Mouse (Mus musculus) MEL (cell line): Measurements from ENCODE around the gene Atp5d. TPM values are rescaled to one million over a fixed set of nuclear protein-coding genes. Genes with fewer than 3 reads are reported as not detected.
A peak's percentile ranks its signal among the peaks of the same experiment; 100 is the strongest.

ENCODE experiments used
- DNase-seq: peaks from one replicate; pipeline ENCODE4 v3.0.0; 2011; ENCODE audit warnings: low read depth, low spot score
- H3K27ac ChIP-seq: 2 replicates; pipeline ENCODE4 v1.5.1; 2012; ENCODE audit warnings: low read depth, mild to moderate bottlenecking, control low read depth, low read length, moderate library complexity; ENCODE audit not compliant: control insufficient read depth
- H3K27me3 ChIP-seq, 2 experiments: fragments of 150-350 bp in 1 of 2; sonication (generic) in 1 of 2; 2 replicates each; pipeline ENCODE4 v1.6.1; 2012; ENCODE audit warnings: low read length in 2 of 2, mild to moderate bottlenecking in 2 of 2, improper control_type of control experiment in 1 of 2, moderate library complexity in 1 of 2; ENCODE audit not compliant: insufficient read depth in 2 of 2, control insufficient read depth in 1 of 2
- H3K36me3 ChIP-seq, 2 experiments: 2 replicates each; pipeline ENCODE4 v1.6.1; 2012 to 2014; ENCODE audit warnings: low read length in 2 of 2, improper control_type of control experiment in 1 of 2, inconsistent platforms in 1 of 2, mild to moderate bottlenecking in 1 of 2; ENCODE audit not compliant: insufficient read depth in 2 of 2, control insufficient read depth in 1 of 2
- H3K4me1 ChIP-seq, 2 experiments: fragments of 150-350 bp in 1 of 2; sonication (generic) in 1 of 2; 2 replicates each; pipeline ENCODE4 v1.6.1; 2012; ENCODE audit warnings: low read length in 2 of 2, improper control_type of control experiment in 1 of 2, mild to moderate bottlenecking in 1 of 2; ENCODE audit not compliant: insufficient read depth in 2 of 2, control insufficient read depth in 1 of 2
- H3K4me3 ChIP-seq, 2 experiments: fragments of 150-350 bp in 1 of 2; sonication (generic) in 1 of 2; 2 replicates each; pipeline ENCODE4 v1.5.1; 2012; ENCODE audit warnings: low read depth in 2 of 2, low read length in 2 of 2, mild to moderate bottlenecking in 2 of 2, moderate library complexity in 2 of 2, control low read depth in 1 of 2, improper control_type of control experiment in 1 of 2; ENCODE audit not compliant: control insufficient read depth in 1 of 2, insufficient read depth in 1 of 2
- H3K79me2 ChIP-seq: 2 replicates; pipeline ENCODE4 v1.6.1; 2012; ENCODE audit warnings: mild to moderate bottlenecking, low read length, moderate library complexity; ENCODE audit not compliant: control insufficient read depth, poor library complexity, insufficient read depth
- H3K9ac ChIP-seq: 2 replicates; pipeline ENCODE4 v1.6.1; 2012; ENCODE audit warnings: low read depth, mild to moderate bottlenecking, control low read depth, low read length, moderate library complexity; ENCODE audit not compliant: control insufficient read depth, poor library complexity, severe bottlenecking
- H3K9me3 ChIP-seq: fragments of 150-350 bp; sonication (generic); replicated peaks from 2 replicates; pipeline ENCODE4 v1.6.1; 2012; ENCODE audit warnings: mild to moderate bottlenecking, low read length, improper control_type of control experiment, moderate library complexity; ENCODE audit not compliant: insufficient read depth
- BHLHE40 ChIP-seq: IDR thresholded peaks from 2 replicates; pipeline ENCODE4 v1.6.1; 2012; ENCODE audit warnings: low read depth, mild to moderate bottlenecking, inconsistent platforms, low read length, improper control_type of control experiment, borderline replicate concordance
- CHD2 ChIP-seq: IDR thresholded peaks from 2 replicates; pipeline ENCODE4 v1.6.1; 2011; ENCODE audit warnings: low read length, improper control_type of control experiment
- E2F4 ChIP-seq: IDR thresholded peaks from 2 replicates; pipeline ENCODE4 v1.6.1; 2011; ENCODE audit warnings: low read depth, low read length, improper control_type of control experiment, borderline replicate concordance
- ELF1 ChIP-seq: IDR thresholded peaks from 2 replicates; pipeline ENCODE4 v1.6.1; 2014; ENCODE audit warnings: low read depth, mild to moderate bottlenecking, inconsistent platforms, low read length, improper control_type of control experiment, moderate library complexity
- ETS1 ChIP-seq: IDR thresholded peaks from 2 replicates; pipeline ENCODE4 v1.6.1; 2012; ENCODE audit warnings: low read depth, mild to moderate bottlenecking, inconsistent platforms, low read length, improper control_type of control experiment, moderate library complexity
- GABPA ChIP-seq: IDR thresholded peaks from 2 replicates; pipeline ENCODE4 v1.6.1; 2012; ENCODE audit warnings: low read depth, mild to moderate bottlenecking, inconsistent platforms, low read length, improper control_type of control experiment, moderate library complexity
- JUND ChIP-seq: IDR thresholded peaks from 2 replicates; pipeline ENCODE4 v1.6.1; 2011; ENCODE audit warnings: low read depth, mild to moderate bottlenecking, improper control_type of control experiment, low read length
- MAFK ChIP-seq: IDR thresholded peaks from 2 replicates; pipeline ENCODE4 v1.6.1; 2011; ENCODE audit warnings: low read depth, mild to moderate bottlenecking, low read length, improper control_type of control experiment, borderline replicate concordance
- MAX ChIP-seq: IDR thresholded peaks from 2 replicates; pipeline ENCODE4 v1.6.1; 2011; ENCODE audit warnings: low read length, improper control_type of control experiment
- MAZ ChIP-seq: IDR thresholded peaks from 2 replicates; pipeline ENCODE4 v1.6.1; 2012; ENCODE audit warnings: low read depth, mild to moderate bottlenecking, inconsistent platforms, low read length, improper control_type of control experiment
- POLR2A ChIP-seq, 2 experiments: IDR thresholded peaks; 2 replicates each; pipeline ENCODE4 v1.6.1; 2011 to 2012; ENCODE audit warnings: low read length in 2 of 2, mild to moderate bottlenecking in 2 of 2, control low read depth in 1 of 2, improper control_type of control experiment in 1 of 2, low read depth in 1 of 2, moderate library complexity in 1 of 2; ENCODE audit not compliant: control insufficient read depth in 1 of 2, insufficient read depth in 1 of 2, poor library complexity in 1 of 2
- POLR2AphosphoS2 ChIP-seq: IDR thresholded peaks from 2 replicates; pipeline ENCODE4 v1.6.1; 2011; ENCODE audit warnings: low read length, improper control_type of control experiment
- RAD21 ChIP-seq: IDR thresholded peaks from 2 replicates; pipeline ENCODE4 v1.6.1; 2011; ENCODE audit warnings: mild to moderate bottlenecking, low read depth, low read length, improper control_type of control experiment
- RCOR1 ChIP-seq: IDR thresholded peaks from 2 replicates; pipeline ENCODE4 v1.6.1; 2012; ENCODE audit warnings: low read depth, mild to moderate bottlenecking, inconsistent platforms, low read length, improper control_type of control experiment
- SIN3A ChIP-seq: IDR thresholded peaks from 2 replicates; pipeline ENCODE4 v1.6.1; 2012; ENCODE audit warnings: low read length, improper control_type of control experiment, inconsistent platforms
- SMC3 ChIP-seq: IDR thresholded peaks from 2 replicates; pipeline ENCODE4 v1.6.1; 2011; ENCODE audit warnings: low read depth, low read length, improper control_type of control experiment
- TAL1 ChIP-seq: IDR thresholded peaks from 2 replicates; pipeline ENCODE4 v1.6.1; 2012; ENCODE audit warnings: mild to moderate bottlenecking, inconsistent platforms, low read length, moderate library complexity, mixed read lengths
- TBP ChIP-seq: IDR thresholded peaks from 2 replicates; pipeline ENCODE4 v1.8.0; 2011; ENCODE audit warnings: low read depth, low read length, improper control_type of control experiment
- UBTF ChIP-seq: IDR thresholded peaks from 2 replicates; pipeline ENCODE4 v1.6.1; 2012; ENCODE audit warnings: low read depth, mild to moderate bottlenecking, inconsistent platforms, low read length, improper control_type of control experiment, moderate library complexity, borderline replicate concordance; ENCODE audit not compliant: insufficient read depth
- USF1 ChIP-seq: IDR thresholded peaks from 2 replicates; pipeline ENCODE4 v1.6.1; 2014; ENCODE audit warnings: low read depth, mild to moderate bottlenecking, inconsistent platforms, low read length, improper control_type of control experiment, moderate library complexity
- USF2 ChIP-seq, 2 experiments: IDR thresholded peaks; 2 replicates each; pipeline ENCODE4 v1.6.1; 2011 to 2012; ENCODE audit warnings: improper control_type of control experiment in 2 of 2, low read length in 2 of 2, borderline replicate concordance in 1 of 2, inconsistent platforms in 1 of 2, low read depth in 1 of 2, mild to moderate bottlenecking in 1 of 2; ENCODE audit not compliant: insufficient read depth in 1 of 2
- ZKSCAN1 ChIP-seq: IDR thresholded peaks from 2 replicates; pipeline ENCODE4 v1.6.1; 2012; ENCODE audit warnings: low read depth, mild to moderate bottlenecking, inconsistent platforms, low read length, improper control_type of control experiment, moderate library complexity
- ZMIZ1 ChIP-seq: IDR thresholded peaks from 2 replicates; pipeline ENCODE4 v1.6.1; 2012; ENCODE audit warnings: low read depth, mild to moderate bottlenecking, inconsistent platforms, low read length, improper control_type of control experiment, moderate library complexity
- polyA plus RNA-seq, 2 experiments: library from polyadenylated mRNA; stranded (reverse) in 1 of 2; unstranded in 1 of 2; fragments of >175 nt in 1 of 2; fragments of >200 nt in 1 of 2; gene quantifications; 2 replicates each; pipeline versions ENCODE4 v1.2.1 to v1.2.4; 2012; ENCODE audit warnings: low replicate concordance in 2 of 2, low read depth in 1 of 2; ENCODE audit not compliant: insufficient read length in 2 of 2, insufficient read depth in 1 of 2, missing spikeins in 1 of 2
- total RNA-seq: library from RNA; depleted of rRNA; stranded (reverse); fragments of 300-350 nt; gene quantifications from 2 replicates; pipeline ENCODE4 v1.2.3, GENCODE M21; 2012

The Atp5d gene
- total and polyA plus RNA-seq, 3 experiments: 300 to 657 (median 308) TPM

DNA sequence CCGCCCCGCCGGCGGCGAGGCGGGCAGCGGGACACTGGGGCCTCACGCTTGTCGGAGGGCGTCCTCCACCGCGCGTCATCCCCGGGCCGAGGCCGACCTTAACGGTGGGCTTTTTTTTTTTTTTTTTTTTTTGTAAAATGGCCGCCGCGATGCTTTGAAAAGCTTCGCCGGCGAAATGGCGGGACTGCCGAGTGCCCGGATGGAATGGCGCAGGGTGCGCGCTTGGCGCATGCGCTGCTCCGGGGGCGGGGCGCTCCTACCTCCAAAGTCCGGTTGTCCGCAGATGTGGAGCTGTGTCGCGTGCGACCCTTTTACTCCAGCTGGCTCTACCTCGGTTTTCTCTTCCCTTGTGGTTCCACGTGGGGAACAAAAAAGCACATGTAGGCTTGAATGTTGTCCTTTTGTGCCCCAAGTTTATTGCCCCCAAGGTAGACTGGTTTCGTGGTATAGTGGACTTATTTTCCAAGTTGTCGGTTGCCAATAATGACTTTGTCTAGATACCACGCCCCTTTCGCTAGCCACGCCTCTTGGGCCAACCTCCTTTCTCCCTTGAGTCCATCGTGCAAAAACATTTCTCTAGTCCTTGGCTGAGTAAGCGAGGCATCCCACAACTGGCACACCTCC, 29.7 kb downstream of the Atp5d start (continued):
- TF ChIP-seq SMC3 (no peak), UBTF (no peak), ETS1 (no peak), MAX (peak; percentile 82), TBP (no peak), POLR2AphosphoS2 (0 out of 2 replicates have a peak, but pooled peaks have one; percentile 48), GABPA (no peak), ELF1 (0 out of 2 replicates have a peak, but pooled peaks have one; percentile 4)
- TF ChIP-seq, all 39 proteins: peak for 15

DNA sequence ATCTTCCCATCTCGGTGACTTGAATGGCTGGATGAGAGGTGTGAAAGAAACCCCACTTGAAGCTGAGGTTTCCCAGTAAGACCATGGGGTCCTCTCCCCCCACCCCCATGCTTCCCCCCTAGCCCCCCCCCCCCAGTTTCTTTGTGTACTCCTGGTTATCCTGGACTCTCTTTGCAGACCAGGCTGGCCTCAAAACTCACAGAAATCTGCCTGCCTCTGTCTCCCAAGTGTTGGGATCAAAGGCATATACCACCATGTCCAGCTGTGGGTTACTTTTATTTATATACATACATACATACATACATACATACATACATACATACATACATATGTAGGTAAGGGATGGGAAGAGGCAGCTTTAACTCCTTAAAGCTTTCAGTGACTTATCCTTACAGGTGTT, 30.6 kb downstream of the Atp5d start:
- no peak for TF ChIP-seq CHD2
- TF ChIP-seq GABPA: no peak
- no peak for TF ChIP-seq RCOR1
- no peak for TF ChIP-seq MAFK
- TF ChIP-seq E2F4: no peak
- TF ChIP-seq ETS1: no peak
- no peak for TF ChIP-seq SIN3A
- Histone ChIP-seq H3K9ac (peak overlapping the region; percentile 92), H3K4me1 (peaks cover 4 to 21% of the 10 kb centered on the region in 2 experiments; a peak in 3 of 4 replicates), H3K36me3 (peaks cover 0 to 16% of the 10 kb centered on the region in 2 experiments; a peak in 2 of 4 replicates), H3K9me3 (no peaks in the 10 kb centered on the region), H3K27me3 (no peaks in the 10 kb centered on the region), H3K27ac (peak overlapping the region; percentile 90; the same call in 1 of the 2 replicates), H3K79me2 (peaks cover 12% of the 10 kb centered on the region; the same call in 1 of the 2 replicates), H3K4me3 (peak overlapping the region in 1 of 2 experiments; percentile 67; a peak in 2 of 4 replicates)
- no peak for DNase-seq

DNA sequence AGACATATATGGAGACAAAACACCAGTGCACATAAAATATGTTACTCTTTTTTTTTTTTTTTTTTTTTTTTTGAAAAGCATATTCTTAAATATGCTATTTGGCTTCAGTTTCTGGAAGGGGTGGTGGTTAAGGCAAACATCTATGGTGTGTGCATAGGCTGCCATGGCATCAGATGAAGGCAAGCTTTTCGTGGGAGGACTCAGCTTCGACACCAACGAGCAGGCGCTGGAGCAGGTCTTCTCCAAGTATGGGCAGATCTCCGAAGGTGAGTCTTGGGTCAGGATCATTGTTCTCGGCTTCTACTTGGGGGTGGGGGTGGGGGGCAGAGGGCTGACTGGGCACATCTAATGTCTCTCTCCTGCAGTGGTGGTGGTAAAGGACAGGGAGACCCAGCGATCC, 31.2 kb downstream of the Atp5d start:
- Histone ChIP-seq H3K79me2 (peaks cover 12% of the 10 kb centered on the region; the same call in 1 of the 2 replicates), H3K27me3 (no peaks in the 10 kb centered on the region), H3K36me3 (peaks cover 0 to 16% of the 10 kb centered on the region in 2 experiments; a peak in 2 of 4 replicates), H3K4me3 (no peak overlapping the region), H3K4me1 (peaks cover 4 to 17% of the 10 kb centered on the region in 2 experiments; a peak in 3 of 4 replicates), H3K9ac (no peak overlapping the region), H3K9me3 (no peaks in the 10 kb centered on the region), H3K27ac (no peak overlapping the region)
- TF ChIP-seq JUND: no peak
- TF ChIP-seq USF2 (IDR thresholded peaks at IDR 0.05; ENCODE audit: borderline replicate concordance in 1 of 2, insufficient read depth in 1 of 2, low read depth in 1 of 2, low read length in 2 of 2): no peak
- TF ChIP-seq POLR2AphosphoS2: no peak
- no peak for TF ChIP-seq MAZ
- no peak for TF ChIP-seq ZMIZ1
- TF ChIP-seq TBP: no peak
- no peak for TF ChIP-seq TAL1
- TF ChIP-seq RAD21: no peak
- no peak for TF ChIP-seq ETS1
- no peak for TF ChIP-seq USF1
- no peak for TF ChIP-seq ELF1
- no peak for TF ChIP-seq POLR2A (IDR thresholded peaks at IDR 0.05; ENCODE audit: control insufficient read depth in 1 of 2, insufficient read depth in 1 of 2, low read depth in 1 of 2, low read length in 2 of 2, poor library complexity in 1 of 2)
- TF ChIP-seq ZKSCAN1: no peak
- no peak for TF ChIP-seq MAX
- no peak for TF ChIP-seq SIN3A
- no peak for TF ChIP-seq UBTF
- no peak for TF ChIP-seq SMC3
- TF ChIP-seq BHLHE40: no peak
- TF ChIP-seq E2F4: no peak
- no peak for DNase-seq
